Mouse (Mus musculus) brain, embryonic 18.5 days (tissue): ENCODE data around the gene Trim15.
A peak's percentile ranks its signal among the peaks of the same experiment; 100 is the strongest.
"Not testable (repeated sequence)": the region's sequence is repeated elsewhere in the genome, so short reads cannot be mapped to it uniquely, and the experiment has no call there.

Experiments
- DNase-seq: peaks from one replicate; pipeline ENCODE4 v3.0.0-alpha.2; 2012; ENCODE audit warnings: low read depth, low spot score

Gene Trim15

DNA sequence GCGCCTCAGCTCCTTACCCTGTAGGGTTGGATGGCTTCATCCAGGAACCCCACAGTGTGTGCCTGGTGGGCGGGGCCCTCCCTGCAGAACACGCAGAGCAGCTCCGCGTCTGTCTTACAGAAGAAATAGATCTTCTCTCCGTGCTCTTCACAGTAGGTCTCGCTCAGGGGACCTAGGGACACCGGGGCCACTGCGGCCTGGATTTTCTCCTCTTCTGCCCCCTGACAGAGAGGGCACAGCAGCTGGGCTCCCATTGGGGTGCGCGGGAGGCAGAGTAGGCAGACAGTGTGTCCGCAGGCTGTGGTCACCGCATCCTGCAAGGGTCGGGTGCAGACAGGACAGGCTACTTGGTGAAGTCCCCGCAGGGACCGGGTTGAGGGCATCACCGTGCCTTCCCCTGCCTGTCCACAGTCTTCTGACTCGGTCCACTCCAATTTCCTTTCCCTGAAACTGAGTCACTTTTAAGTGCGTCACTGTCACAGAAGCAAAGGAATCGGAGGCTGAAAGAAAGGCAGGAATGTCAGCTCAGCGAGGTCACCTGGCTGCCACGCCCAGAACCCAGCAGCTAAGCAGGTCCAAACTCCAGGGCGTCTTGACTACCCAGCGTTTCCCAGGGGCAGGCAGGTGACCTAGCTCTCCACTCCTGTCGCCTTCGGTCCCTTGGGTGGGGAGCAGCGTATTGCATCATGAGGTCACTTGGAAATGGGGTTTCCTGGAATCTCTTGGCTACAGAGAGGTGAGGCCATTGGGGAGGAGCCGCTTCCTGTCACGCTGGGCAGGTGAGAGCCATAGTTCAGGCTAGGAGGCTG lies at the start of gene Trim15:
Gene Trim15, minus strand, starts transcription at position 492 of the 809 bp plus-strand sequence.
- DNase-seq: no peak

DNA sequence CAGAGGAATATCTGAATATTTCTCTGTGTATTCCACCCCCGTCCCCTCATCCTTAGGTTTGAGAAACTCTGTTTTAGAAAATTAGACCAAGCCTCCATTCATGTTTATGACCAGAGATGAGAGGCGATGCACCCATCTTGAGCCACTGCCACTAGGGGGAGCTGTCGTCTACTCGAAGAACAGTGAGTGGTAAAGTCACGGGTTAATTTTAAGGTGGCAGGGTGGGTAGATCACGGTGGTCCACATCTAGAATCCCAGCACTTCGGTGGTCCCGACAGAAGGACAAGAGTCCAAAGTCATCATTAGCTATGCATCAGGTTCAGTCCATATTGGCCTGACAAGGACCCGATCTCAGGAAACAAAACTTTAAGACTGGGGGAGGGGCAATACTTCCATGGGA lies 48.1 kb upstream of the Trim15 start:
- no peak for DNase-seq

DNA sequence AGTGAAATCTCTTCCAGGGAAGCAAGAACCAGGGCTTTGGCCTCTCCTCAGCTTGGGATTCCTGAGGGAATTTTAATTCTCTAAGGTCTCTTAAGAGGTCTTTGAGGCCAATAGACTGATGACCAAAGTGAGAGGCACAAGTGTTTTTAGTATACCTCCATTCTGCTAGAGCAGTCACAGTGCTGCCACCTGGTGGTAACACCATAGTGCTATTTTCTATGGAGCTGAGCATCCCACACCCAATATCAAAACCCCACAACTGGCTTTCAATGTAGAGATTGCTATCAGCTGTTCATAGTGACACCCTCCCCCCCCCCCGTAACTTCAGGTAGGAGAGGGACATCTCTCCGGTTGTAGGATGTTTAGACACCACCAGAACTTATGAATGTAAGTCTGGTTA lies 47.1 kb upstream of the Trim15 start:
- peak; percentile 6 for DNase-seq

GRCm38 (mm10) chr17:36912031-36912430 lies 45.0 kb upstream of the Trim15 start:
- DNase-seq: no peak

DNA sequence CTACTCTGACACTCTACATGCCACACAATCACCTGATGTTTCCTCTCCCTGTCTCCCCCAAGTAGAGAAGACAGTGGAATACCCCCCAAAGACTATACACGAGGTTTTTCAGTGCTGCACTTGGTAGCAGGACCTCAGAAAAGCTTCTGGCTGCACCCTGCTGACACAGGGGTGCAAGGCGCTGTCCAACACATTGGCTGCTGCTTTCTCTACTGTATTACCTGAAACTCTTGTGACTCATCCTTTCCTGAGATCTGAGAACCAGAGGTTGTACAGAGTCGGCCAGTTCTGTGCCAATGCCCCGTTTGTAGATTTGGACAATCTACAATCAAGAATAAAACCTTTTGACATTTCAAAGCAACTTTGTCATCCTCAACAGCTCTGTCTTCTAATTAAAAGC lies 42.8 kb upstream of the Trim15 start:
- DNase-seq: no peak

- DNase-seq: no peak
Measured at GRCm38 (mm10) chr17:36908235-36908634, 41.2 kb upstream of the Trim15 start.

- no peak for DNase-seq
Measured at GRCm38 (mm10) chr17:36903651-36904050, 36.6 kb upstream of the Trim15 start.

DNA sequence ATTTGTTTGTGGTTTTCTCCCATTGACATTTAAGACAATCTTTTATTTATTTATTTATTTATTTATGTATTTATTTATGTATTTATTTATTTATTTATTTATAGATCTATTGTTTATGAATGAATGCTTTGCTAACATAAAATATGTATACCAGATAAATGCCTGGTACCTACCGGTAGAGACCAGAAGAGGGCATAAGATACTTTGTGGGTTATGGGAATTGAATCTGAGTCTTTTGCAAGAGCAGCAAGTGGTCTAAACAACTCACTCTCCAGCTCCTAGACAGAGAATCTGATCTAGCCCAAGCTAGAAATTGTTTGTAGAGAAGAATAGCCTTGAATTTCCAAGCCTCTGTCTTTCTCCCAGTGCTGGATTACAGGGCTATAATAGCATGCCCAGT lies 33.7 kb upstream of the Trim15 start:
- no peak for DNase-seq

DNA sequence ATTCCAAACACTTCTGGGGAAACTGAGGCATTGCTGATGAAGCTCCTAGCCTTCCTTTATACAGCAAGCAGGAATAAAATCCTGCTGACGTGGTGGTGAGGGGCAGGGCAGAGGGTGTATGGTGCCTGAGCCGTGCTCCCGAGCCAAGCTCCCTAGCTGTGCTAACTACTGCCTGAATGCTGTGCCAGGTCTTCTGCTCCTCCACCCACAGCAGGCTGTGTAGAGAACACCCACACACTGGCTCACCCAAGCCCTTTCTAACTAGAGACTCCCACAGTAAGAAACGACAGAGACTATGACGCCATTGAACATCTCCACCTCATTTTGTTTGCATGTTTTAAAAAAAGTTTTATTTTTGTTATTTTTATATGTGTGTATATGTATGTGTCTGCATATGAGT lies 33.0 kb upstream of the Trim15 start:
- no peak for DNase-seq

DNA sequence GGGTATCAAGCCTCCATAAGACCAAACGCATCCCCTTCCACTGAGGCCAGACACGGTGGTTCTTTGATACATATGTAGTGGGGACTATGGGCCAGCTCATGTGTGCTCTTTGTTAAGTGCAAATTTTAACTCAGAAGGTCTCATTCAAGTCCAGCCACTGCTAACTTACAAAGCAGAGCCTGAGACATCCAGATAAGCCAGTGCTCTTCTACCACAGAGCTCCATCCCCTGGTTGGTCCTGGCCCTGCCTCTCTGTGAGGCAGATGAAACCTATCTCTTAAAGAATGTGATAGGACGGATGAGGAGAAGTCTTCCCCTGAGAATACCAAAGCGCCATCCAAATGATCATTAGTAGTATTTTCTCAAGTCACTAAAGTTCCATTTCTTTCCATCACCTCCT lies 32.4 kb upstream of the Trim15 start:
- DNase-seq: no peak

- DNase-seq: no peak
Measured at GRCm38 (mm10) chr17:36897552-36898205, 30.7 kb upstream of the Trim15 start, which contains the start of gene Trim31. Gene Trim31, plus strand, starts transcription at chr17:36898118.

GRCm38 (mm10) chr17:36897065-36897464 lies 30.1 kb upstream of the Trim15 start:
- DNase-seq: no peak

DNA sequence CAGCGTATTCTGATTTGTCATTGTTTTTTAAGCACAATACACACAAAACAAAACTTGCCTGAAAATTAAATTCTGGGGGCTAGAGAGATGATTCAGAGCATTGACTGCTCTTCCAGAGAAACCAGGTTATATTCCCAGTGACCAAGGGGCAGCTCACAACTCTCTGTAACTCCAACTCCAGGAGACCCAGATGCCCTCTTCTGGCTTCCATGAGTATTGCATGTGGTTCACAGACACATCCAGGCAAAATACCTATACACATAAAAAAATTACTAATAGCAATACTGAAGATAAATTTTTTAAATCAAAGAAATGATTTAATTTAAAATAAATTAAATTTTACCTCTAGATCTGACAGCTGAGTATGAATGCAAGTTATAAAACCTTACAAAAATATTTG lies 29.6 kb upstream of the Trim15 start:
- DNase-seq: no peak

DNA sequence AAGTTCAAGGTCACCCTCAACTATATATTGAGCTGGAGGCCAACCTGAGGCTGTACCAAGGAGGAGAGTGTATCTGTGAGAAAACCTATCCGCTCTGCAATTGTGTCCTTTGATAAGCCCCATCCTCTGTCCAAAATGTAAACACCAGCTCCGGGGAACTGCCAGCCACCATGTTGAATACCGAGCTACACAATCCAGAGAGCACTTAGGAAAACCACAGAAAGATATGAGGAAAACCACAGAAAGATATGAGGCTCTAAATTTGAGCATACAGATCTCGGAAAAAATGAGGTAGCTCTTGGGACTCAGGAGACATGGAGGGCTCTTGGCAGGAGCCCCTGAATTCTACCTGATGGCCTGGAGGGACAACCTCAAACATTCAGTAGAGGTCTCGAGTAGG lies 26.4 kb upstream of the Trim15 start:
- no peak for DNase-seq

GRCm38 (mm10) chr17:36892362-36892761 lies 25.4 kb upstream of the Trim15 start:
- DNase-seq: peak; percentile 36

DNA sequence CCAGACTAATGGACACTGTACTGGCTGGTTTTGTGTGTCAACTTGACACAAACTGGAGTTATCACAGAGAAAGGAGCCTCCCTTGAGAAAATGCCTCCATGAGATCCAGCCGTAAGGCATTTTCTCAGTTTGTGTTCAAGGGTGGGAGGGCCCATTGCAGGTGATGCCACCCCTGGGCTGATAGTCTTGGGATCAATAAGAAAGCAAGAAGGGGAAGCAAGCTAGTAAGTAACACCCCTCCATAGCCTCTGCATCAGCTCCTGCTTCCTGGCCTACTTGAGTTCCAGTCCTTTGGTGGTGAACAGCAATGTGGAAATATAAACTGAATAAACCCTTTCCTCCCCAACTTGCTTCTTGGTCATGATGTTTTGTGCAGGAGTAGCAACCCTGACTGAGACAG lies 24.5 kb upstream of the Trim15 start:
- not testable (repeated sequence) for DNase-seq

- DNase-seq: no peak
Measured at GRCm38 (mm10) chr17:36890073-36890903, 23.3 kb upstream of the Trim15 start, which contains the start of gene Trim40. Gene Trim40, minus strand, starts transcription at chr17:36890123.

GRCm38 (mm10) chr17:36885132-36885790 lies 18.3 kb upstream of the Trim15 start:
- DNase-seq: no peak

GRCm38 (mm10) chr17:36883350-36883749 lies 16.3 kb upstream of the Trim15 start:
- no peak for DNase-seq

GRCm38 (mm10) chr17:36874636-36875035 lies 7.6 kb upstream of the Trim15 start:
- DNase-seq: no peak

DNA sequence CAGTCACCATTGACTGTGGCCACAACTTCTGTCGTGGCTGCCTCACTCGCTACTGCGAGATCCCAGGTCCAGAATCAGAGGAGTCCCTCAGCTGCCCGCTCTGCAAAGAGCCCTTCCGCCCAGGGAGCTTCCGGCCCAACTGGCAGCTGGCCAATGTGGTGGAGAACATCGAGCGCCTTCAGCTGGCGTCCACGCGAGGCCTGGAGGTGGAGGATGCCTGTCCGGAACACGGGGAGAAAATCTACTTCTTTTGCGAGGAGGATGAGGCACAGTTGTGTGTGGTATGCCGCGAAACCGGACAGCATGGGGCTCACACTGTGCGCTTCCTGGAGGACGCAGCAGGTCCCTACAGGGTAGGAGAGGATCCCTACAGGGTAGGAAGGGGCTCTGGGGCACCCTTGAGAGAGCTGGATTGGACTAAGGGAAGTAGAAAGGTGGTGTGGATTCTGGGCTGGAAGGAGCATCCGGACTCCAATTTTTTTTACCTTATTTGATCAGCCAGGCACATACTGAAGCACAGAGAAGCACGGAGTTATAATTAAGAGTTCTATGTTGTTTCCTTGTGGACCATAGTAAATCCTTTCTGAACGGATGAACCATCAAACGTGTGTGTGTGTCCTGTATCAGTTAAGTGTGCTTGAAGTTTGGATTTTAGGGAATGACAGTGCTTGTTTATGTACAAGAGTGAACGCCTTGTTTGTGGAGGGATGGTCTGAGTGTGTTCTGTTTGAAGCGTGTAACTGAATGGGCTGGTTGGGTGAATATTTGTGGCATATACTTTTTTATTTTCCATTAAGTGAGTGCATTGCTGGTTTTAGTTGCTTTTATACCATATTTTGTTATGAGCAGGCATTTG lies 3.2 kb upstream of the Trim15 start:
- no peak for DNase-seq
